Mouse (Mus musculus) heart, embryonic 10.5 days (tissue): ENCODE measurements around the gene Cdh18. TPM values are rescaled to one million over a fixed set of nuclear protein-coding genes. Genes with fewer than 3 reads are reported as not detected.
A peak's percentile ranks its signal among the peaks of the same experiment; 100 is the strongest.

Source experiments
- DNase-seq: peaks from one replicate; pipeline ENCODE4 v3.0.0-alpha.2; 2017; ENCODE audit warnings: low spot score
- H3K27ac ChIP-seq: fragments of 300-500 bp; sonication (generic); 2 replicates; pipeline ENCODE4 v1.5.1; 2016; ENCODE audit warnings: mild to moderate bottlenecking
- H3K27me3 ChIP-seq: fragments of 300-500 bp; sonication (generic); 2 replicates; pipeline ENCODE4 v1.6.1; 2016; ENCODE audit warnings: mild to moderate bottlenecking; ENCODE audit not compliant: poor library complexity, insufficient read depth, severe bottlenecking
- H3K36me3 ChIP-seq: fragments of 300-500 bp; sonication (generic); 2 replicates; pipeline ENCODE4 v1.6.1; 2016; ENCODE audit warnings: mild to moderate bottlenecking, moderate library complexity
- H3K4me1 ChIP-seq: fragments of 300-500 bp; sonication (generic); 2 replicates; pipeline ENCODE4 v1.6.1; 2016; ENCODE audit warnings: mild to moderate bottlenecking
- H3K4me3 ChIP-seq: fragments of 300-500 bp; sonication (generic); 2 replicates; pipeline ENCODE4 v1.5.1; 2016; ENCODE audit warnings: mild to moderate bottlenecking, moderate library complexity
- H3K9me3 ChIP-seq: fragments of 300-500 bp; sonication (generic); 2 replicates; pipeline ENCODE4 v1.6.1; 2016; ENCODE audit warnings: mild to moderate bottlenecking, moderate library complexity
- WGBS: fragments of 180-500 bp; shearing (Covaris S2); methylation state at CpG from one replicate; pipeline ENCODE4 v1.1.7; 2016; 5-methylcytosine and 5-hydroxymethylcytosine counted together
- polyA plus RNA-seq: library from polyadenylated mRNA; unstranded; fragments of >200 nt; fragmentation: Nextera tagmentation; extraction: Ambion mirVana; gene quantifications from 2 replicates; pipeline ENCODE4 v1.2.1, GENCODE M21; 2016

The Cdh18 gene
- polyA plus RNA-seq, 1 experiment from 2014 or later, result 0.16 TPM

- Histone ChIP-seq H3K4me1 (no peaks in the 10 kb centered on the region), H3K9me3 (no peaks in the 10 kb centered on the region), H3K36me3 (no peaks in the 10 kb centered on the region), H3K27ac (no peak overlapping the region), H3K27me3 (no peaks in the 10 kb centered on the region), H3K4me3 (no peak overlapping the region)
- WGBS, result 86% methylated on average over 3 of the region's 3 CpGs
- DNase-seq, result no peak
Observed at GRCm38 (mm10) chr15:23366325-23366724, 817.5 kb downstream of the Cdh18 start.

- no peak overlapping the region for H3K27ac ChIP-seq
- no peaks in the 10 kb centered on the region for H3K4me1 ChIP-seq
- H3K27me3 ChIP-seq, result no peaks in the 10 kb centered on the region
- H3K4me3 ChIP-seq, result no peak overlapping the region
- no peaks in the 10 kb centered on the region for H3K9me3 ChIP-seq
- DNase-seq, result no peak
- WGBS, result 49% methylated on average over 1 of the region's 1 CpGs
- H3K36me3 ChIP-seq, result no peaks in the 10 kb centered on the region
Observed at GRCm38 (mm10) chr15:23367712-23368111, 818.9 kb downstream of the Cdh18 start.

- Histone ChIP-seq H3K27ac (no peak overlapping the region), H3K36me3 (no peaks in the 10 kb centered on the region), H3K4me3 (no peak overlapping the region), H3K9me3 (no peaks in the 10 kb centered on the region), H3K27me3 (no peaks in the 10 kb centered on the region), H3K4me1 (no peaks in the 10 kb centered on the region)
- WGBS, result 83% methylated on average over 2 of the region's 2 CpGs
- no peak for DNase-seq
Observed at GRCm38 (mm10) chr15:23378016-23378750, 829.4 kb downstream of the Cdh18 start.

DNA sequence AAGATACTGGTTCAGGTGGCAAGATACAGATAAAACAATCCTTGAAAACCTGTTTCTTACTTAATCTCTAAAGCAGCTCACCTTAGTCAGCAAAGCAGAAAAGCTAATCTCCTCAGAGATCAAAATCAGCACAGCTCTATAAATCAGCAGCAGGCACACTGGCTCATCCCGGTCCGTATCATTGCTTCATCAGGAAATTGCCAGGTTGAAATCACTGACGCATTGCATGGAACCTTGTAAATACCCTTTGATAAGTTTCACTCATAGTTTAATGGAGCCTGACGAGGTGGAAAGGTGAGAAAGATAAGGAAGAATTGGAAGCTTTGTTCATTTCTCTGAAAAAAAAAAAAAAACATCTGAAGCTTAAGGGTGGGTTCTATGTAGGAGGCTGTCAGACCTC, 837.0 kb downstream of the Cdh18 start:
- 64% methylated on average over 4 of the region's 4 CpGs for WGBS
- Histone ChIP-seq H3K4me3 (no peak overlapping the region), H3K9me3 (no peaks in the 10 kb centered on the region), H3K27ac (no peak overlapping the region), H3K27me3 (no peaks in the 10 kb centered on the region), H3K4me1 (no peaks in the 10 kb centered on the region), H3K36me3 (no peaks in the 10 kb centered on the region)
- no peak for DNase-seq

GRCm38 (mm10) chr15:23396646-23397045, 847.8 kb downstream of the Cdh18 start:
- Histone ChIP-seq H3K4me1 (no peaks in the 10 kb centered on the region), H3K9me3 (no peaks in the 10 kb centered on the region), H3K27ac (no peak overlapping the region), H3K36me3 (no peaks in the 10 kb centered on the region), H3K4me3 (no peak overlapping the region), H3K27me3 (no peaks in the 10 kb centered on the region)
- DNase-seq, result no peak

DNA sequence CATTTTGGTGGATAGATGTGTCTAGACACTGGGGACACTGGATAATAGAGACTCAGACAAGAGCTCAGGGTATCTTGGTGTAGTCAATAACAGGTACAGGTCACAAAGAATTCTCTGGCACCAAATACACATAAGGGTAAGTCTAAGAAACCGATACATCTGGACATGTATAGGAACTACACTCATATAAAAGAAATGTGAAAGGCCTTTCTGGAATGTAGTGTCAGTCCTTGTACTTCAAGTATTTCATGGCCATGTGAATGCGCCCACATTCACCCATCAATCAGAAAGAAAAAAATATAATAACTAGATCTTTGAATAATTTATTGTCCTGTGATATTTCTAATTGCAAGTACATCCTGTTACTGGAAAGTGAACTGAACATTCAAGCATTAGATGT, 855.0 kb downstream of the Cdh18 start:
- Histone ChIP-seq H3K27ac (no peak overlapping the region), H3K9me3 (no peaks in the 10 kb centered on the region), H3K27me3 (no peaks in the 10 kb centered on the region), H3K36me3 (no peaks in the 10 kb centered on the region), H3K4me3 (no peak overlapping the region), H3K4me1 (no peaks in the 10 kb centered on the region)
- WGBS, result 81% methylated on average over 2 of the region's 2 CpGs
- no peak for DNase-seq

GRCm38 (mm10) chr15:23408256-23408655, 859.4 kb downstream of the Cdh18 start:
- no peak overlapping the region for H3K27ac ChIP-seq
- 79% methylated on average over 1 of the region's 1 CpGs for WGBS
- DNase-seq, result no peak
- no peaks in the 10 kb centered on the region for H3K9me3 ChIP-seq
- no peaks in the 10 kb centered on the region for H3K4me1 ChIP-seq
- H3K4me3 ChIP-seq, result no peak overlapping the region
- no peaks in the 10 kb centered on the region for H3K27me3 ChIP-seq
- H3K36me3 ChIP-seq, result no peaks in the 10 kb centered on the region

GRCm38 (mm10) chr15:23416450-23417080, 867.7 kb downstream of the Cdh18 start:
- WGBS, result 75% methylated on average over 5 of the region's 5 CpGs
- no peaks in the 10 kb centered on the region for H3K4me1 ChIP-seq

DNA sequence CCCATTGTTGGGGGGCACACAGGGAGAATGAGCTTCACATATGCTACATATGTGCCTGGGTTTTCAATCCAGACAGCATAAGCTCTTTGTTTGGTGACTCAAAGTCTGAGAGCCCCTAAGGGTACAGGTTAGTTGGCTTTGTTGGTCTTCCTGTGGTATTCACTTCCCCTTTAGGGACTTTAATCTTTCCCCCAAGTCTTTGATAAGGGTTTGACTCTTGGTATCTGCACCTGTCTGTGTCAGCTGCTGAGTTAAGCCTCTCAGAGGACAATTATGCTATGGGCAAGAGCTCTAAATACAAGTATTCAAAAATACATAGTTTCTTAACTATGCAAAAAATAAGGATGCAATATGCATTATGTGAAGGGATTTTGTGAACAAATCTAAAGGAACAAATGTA, 869.3 kb downstream of the Cdh18 start:
- DNase-seq, result no peak
- Histone ChIP-seq H3K36me3 (no peaks in the 10 kb centered on the region), H3K27me3 (no peaks in the 10 kb centered on the region), H3K4me3 (no peak overlapping the region), H3K9me3 (no peaks in the 10 kb centered on the region), H3K4me1 (no peaks in the 10 kb centered on the region), H3K27ac (no peak overlapping the region)

More at GRCm38 (mm10) chr15:23416450-23417080, 867.7 kb downstream of the Cdh18 start:
- Histone ChIP-seq H3K27ac (no peak overlapping the region), H3K36me3 (no peaks in the 10 kb centered on the region), H3K27me3 (no peaks in the 10 kb centered on the region), H3K4me3 (no peak overlapping the region), H3K9me3 (no peaks in the 10 kb centered on the region)
- no peak for DNase-seq

DNA sequence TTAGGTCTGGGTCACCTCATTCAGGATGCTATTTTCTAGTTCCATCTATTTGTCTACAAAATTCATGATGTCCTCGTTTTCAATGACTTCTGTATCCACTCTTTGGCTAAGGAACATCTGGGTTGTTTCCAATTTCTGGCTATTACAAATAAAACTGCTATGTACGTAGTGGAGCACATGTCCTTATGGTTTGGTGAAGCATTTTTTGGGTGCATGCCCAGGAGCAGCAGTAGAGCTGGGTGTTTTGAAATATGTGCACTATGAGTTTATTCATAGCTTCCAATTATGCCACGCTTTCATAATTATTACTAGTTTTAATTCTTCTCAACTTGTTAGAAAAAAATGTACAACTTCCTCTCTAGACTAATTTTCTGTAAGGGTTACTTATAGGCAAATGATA, 871.2 kb downstream of the Cdh18 start:
- Histone ChIP-seq H3K4me3 (no peak overlapping the region), H3K9me3 (no peaks in the 10 kb centered on the region), H3K4me1 (no peaks in the 10 kb centered on the region), H3K27me3 (no peaks in the 10 kb centered on the region), H3K36me3 (no peaks in the 10 kb centered on the region), H3K27ac (no peak overlapping the region)
- WGBS, result 78% methylated on average over 3 of the region's 3 CpGs
- DNase-seq, result no peak

DNA sequence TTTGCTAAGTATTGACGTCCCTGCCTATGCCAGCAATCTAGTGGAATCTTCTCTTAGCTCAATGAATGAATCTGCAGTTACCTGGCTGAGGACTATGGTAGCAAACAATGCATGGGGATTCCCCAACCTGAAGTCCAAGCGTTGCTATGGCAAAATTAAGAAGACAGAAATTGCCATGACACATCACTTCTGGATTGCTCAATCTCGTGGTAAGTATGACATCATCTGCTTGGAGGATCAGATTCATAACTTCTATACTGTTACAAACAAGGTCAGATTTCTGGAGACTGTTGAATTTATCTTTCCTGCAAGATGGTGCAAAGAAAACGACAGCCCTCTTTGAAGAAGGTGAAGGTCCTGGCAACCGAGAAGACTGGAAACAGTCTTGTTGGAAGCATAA, 881.2 kb downstream of the Cdh18 start:
- H3K27me3 ChIP-seq, result no peaks in the 10 kb centered on the region
- WGBS, result 83% methylated on average over 5 of the region's 5 CpGs
- no peaks in the 10 kb centered on the region for H3K9me3 ChIP-seq
- no peak for DNase-seq
- no peaks in the 10 kb centered on the region for H3K4me1 ChIP-seq
- H3K36me3 ChIP-seq, result no peaks in the 10 kb centered on the region
- H3K27ac ChIP-seq, result no peak overlapping the region
- no peak overlapping the region for H3K4me3 ChIP-seq

DNA sequence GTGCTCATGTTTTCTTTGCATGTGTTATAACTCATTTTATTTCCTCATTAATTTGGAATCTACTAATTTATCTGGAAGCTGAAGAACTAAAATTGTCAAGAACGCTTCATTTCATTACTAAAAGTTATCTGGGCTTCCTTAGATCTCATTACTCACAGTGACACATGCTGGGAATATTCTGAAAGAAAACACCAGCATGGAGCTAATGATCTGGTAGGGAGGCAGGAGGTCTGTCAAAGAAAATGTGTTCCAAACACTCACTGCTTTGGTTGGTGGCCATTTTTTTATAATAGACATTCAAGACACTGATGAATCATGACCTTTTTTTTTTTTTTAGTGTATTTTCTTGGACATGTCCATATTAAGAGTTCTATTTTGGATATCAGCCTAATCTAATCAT, 899.7 kb downstream of the Cdh18 start:
- no peak overlapping the region for H3K27ac ChIP-seq
- no peaks in the 10 kb centered on the region for H3K9me3 ChIP-seq
- H3K4me1 ChIP-seq, result no peaks in the 10 kb centered on the region
- WGBS, result 76% methylated on average over 1 of the region's 1 CpGs
- DNase-seq, result no peak
- no peaks in the 10 kb centered on the region for H3K27me3 ChIP-seq
- H3K36me3 ChIP-seq, result no peaks in the 10 kb centered on the region
- no peak overlapping the region for H3K4me3 ChIP-seq

DNA sequence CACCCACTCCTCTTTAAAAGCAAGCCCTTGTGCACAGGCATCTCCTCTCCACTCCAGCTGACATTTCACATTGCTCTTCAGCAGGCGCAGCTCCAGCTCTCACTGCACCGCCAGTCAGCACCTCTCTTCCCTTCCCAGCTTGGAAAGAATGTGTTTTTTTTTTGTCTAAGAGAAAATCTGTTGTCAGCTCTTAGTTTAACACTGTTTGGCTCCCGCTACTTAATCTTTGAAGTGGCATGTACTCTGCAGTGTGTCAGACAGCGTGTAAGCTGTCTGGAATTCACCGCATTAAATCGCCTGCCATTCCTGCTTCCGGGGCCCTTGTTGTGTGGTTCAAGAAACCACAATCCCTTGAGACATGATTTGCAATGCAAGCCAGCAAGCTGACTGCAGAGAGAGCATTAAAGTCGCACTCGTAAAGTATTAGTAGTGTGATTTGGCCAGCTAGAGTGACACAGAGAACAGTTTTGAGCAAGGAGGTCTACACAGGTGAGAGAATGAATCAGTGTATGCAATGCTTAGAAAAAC, 903.3 kb downstream of the Cdh18 start:
- Histone ChIP-seq H3K9me3 (no peaks in the 10 kb centered on the region), H3K4me1 (no peaks in the 10 kb centered on the region), H3K4me3 (no peak overlapping the region), H3K27ac (no peak overlapping the region), H3K27me3 (no peaks in the 10 kb centered on the region), H3K36me3 (no peaks in the 10 kb centered on the region)
- 16% methylated on average over 9 of the region's 9 CpGs for WGBS
- DNase-seq, result peak; percentile 77
